Mouse (Mus musculus) megakaryocyte progenitor cell, adult 5-6 weeks (primary cell): ENCODE measurements around the gene Cacnb3. TPM values are rescaled to one million over a fixed set of nuclear protein-coding genes. Genes with fewer than 3 reads are reported as not detected.

Experiments used
- ATAC-seq: replicated peaks from 2 replicates; pipeline ENCODE4 v1.8.0; 2016; ENCODE audit warnings: mild to moderate bottlenecking, moderate TSS enrichment, inconsistent platforms; ENCODE audit not compliant: poor library complexity
- total RNA-seq, 2 experiments: library from RNA; stranded (forward) in 1 of 2; stranded (reverse) in 1 of 2; fragments of 157-497, 149-512 nt in 1 of 2; fragments of 200-1000 nt in 1 of 2; gene quantifications; 2 replicates each; pipeline versions ENCODE4 v1.2.3 to v1.2.4; 2015 to 2017

Gene Cacnb3
- total RNA-seq, 2 experiments from 2014 or later, result not detected

DNA sequence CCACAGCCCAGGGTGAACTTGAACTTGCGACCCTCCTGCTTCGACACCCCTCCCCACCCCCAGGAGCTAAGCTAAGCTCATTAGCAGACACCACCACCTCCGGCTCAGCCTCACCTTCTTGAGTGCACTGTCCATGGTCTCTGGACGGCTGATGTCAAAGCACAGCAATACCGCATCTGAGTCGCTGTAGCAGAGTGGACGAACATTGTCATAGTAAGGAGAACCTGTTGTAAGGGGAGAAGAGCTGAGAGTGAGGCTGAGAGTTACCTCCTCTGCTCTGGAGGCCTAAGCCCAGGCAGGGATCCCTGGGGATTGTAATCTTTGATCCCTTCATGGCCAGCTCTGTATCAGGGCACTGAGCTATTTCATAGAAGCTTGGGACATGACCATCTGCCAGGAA is 43.1 kb downstream of the Cacnb3 start:
- ATAC-seq, result no peak

DNA sequence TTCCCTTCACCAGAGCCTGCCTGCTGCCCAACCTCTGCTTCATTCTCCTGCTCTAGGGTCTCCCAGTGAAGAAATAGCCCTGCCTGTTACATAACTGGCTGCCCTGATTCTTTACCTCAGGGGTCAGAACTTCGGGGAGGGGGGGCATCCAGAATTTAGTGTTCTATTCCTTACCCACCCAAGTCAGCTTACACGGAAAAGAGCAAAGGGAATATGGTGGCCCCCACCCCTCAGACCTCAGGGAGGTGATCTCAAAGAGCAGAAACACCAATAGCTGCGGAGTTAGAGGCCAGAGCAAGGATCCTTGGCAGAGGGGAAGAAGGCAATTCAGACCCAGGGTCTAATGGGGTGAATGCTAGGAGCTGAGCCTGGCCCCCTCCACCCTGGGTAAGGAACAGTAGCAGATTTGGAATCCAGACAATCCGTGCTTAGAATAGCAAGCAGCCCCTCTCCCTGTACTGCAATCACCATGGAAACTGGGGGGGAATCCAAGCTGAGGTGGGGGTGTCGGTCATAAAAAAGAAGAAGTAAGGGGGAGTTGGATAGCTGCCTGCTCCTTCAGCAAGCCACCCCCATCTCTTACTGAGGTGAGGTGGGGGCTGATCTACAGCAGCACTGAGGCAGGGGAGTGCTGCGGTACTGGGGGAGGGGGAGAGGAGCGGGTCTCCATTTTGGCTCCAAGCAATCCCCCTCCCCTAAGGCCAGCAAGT is 43.8 kb downstream of the Cacnb3 start:
- ATAC-seq, result no peak

DNA sequence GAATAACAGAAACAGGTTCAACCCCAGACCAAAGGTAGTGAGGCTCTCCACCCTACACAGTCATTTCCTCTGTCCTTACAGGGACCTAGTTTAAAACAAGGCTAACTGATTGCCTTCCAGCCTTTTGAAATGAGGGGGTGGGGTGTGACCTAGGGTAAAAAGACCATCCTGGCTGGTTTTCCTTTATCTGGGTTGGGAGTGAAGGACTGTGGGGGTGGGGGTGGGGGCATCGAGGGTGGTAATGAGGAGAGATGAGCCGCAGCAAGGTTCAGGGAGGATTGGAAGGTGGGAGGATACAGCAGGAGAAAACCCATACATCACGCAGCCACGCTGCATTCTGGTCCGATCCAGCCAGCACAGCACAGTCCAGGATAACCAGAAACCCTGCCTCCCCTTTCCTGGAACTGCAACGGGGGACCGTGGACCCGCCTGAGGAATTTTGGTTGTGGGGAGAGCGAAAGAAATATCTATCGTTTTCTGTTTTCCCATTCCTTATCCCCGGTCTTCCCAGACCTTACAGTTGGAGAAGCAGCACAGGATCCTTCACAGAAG is 44.4 kb downstream of the Cacnb3 start:
- ATAC-seq, result no peak

DNA sequence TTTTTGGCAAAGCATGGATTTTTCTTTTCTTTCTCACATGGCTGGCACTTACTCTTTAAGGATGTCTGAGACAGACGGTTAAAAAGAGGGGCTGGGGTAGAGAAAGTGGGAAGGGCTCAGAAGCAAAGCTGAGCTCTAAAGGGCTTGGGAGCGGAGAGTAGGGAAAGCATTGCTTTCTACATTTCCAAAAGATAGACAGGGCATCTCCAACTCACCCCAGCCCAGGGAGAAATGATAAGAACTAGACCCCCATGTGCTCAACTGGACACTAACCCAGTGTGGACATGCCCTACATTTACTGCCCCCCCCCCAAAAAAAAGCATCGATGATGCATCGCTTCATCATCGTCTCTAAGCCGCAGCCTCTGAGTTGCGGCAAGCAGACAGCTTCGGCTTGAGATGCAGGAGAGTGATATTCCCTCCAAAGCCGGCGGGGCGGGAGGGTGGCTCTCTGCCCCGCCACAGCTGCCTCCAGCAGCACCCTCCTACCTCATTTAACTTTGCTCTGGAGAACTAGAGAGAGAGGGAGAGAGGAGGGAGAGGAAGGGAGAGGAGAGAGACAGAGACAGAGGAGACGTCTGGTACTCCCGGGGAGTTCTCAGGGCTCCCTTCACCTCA is 45.1 kb downstream of the Cacnb3 start:
- ATAC-seq, result no peak

DNA sequence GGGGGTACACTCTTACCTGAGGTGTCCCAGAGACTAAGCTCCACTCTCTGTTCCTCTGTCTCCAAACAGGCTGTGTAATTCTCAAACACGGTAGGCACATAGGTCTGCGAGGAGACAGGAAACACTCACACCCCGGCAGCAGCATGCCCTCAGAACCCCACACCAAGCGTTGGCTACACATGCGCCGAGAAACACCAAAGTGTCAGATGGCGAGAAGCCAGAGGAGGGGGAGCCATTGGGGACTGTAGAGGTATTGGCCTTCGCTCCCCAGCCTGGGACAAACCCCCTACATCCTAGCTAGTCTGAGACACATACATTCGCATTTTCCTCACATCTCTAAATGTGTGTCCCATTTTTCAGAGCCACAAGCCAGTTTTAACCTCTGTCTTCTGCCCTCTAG is 45.8 kb downstream of the Cacnb3 start:
- ATAC-seq, result no peak

DNA sequence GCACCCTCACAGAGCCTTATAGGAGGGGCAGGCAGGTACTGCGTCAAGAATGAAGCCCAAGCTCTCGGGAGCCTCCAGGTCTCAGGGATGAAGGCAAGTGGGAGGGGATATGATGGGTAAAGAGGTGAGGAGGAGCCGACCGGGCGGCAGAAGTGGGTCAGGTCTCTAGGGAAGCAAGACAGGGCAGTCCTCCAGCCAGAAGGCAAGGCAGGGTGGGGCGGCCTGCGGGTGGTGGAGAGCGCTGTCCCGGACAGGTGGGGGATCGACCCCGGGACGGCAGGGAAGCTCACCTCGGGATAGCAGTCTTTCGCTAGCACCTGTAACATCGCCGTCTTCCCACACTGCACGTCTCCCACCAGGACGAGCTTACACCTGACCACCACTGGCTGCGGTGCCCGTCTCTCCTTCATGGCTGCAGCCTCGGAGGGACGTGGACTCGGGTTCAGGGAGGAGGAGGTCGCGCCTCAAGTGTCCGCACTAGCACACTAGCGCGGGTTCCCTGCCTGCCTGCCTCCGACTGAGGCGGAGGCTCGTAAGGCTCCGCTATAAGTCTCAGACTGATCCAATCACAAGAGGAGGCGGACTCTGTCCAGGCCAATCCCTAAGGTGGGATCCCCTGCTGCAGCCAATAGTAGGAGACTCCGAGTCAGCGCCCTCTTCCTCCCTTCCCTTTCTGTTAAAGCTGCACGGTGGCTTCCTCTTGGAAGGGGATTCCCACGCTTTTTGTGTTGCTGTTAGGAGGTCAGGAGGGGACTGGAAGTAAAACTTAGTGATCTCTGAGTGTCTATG is 46.5 kb downstream of the Cacnb3 start, which contains the start of gene Rnd1:
TSS of gene Rnd1 (minus strand) at position 522 of the 789 bp plus-strand sequence.
- peak; percentile 97 for ATAC-seq

DNA sequence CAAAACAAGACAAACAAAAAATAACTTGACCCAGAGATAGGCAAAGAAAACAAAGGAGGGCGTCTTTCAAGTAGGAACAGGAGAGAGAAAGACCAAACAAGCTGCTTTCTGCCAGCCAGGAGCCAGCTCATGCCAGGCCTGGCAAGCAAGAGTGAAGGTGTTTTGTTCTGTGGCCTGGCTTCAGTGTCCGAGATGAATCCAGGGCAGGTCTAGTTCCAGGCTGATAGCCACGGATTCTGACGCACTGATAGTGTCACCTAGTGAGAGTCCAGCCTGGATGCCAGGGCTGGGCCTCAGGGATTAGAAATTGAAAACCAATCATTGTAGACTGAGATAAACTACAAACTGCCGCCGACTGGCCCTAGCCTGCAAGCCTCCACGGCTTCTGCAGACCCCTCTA is 47.3 kb downstream of the Cacnb3 start:
- no peak for ATAC-seq

DNA sequence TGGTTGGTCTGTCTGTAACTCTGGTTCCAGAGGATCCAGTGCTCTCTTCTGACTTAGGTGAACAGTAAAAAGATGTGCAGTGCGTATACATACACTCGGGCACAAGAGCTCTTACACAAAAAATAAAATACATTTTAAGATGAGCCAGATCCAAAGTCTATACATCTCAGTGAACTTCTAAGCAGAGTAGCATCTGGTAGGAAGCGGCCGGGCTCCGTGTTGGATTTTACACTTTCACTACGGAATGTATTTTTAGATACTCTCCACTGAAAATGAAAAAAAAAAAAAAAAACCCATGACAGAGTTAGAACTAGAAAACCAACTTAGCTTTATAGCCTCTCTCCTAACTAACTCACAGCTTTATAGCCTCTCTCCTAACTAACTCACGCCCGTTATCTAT is 50.0 kb downstream of the Cacnb3 start:
- no peak for ATAC-seq

DNA sequence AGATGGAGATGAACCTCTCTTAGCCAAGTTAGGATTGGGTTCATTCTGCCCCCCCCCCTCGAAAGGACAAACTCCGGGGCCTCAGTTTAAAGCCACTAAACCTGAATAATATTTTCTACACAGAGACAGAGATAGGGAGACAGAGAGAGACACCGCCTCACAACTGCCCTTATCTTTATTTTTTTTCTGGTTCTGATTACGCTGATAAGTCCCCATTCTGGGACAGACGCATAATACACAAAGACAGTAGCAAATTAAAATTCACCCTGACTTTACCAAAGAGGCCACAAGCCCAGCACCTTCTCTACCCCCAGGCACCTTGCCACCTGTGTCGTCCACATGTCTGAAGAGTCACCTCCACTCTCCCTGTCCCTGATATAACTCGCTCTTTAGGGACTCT is 51.0 kb downstream of the Cacnb3 start:
- ATAC-seq, result no peak

DNA sequence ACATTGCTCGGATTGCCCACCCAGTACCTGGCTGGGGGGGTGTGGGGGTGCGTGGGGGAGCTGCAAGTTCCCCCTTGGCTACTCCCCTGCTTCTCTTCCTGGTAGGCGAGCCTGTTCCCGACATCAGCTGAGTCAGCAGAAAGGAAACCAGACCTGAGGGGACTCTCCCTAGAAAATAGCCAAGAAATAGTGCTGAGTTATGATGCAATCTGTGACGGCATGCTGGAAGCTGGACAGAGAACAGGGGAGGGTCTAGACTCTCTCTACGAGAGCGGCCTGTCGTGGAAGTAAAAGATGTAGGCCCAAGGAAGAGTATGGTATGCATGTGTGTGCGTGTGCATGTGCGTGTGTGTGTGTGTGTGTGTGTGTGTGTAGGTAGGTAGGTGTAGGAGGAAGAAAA is 52.5 kb downstream of the Cacnb3 start:
- ATAC-seq, result peak; percentile 68

DNA sequence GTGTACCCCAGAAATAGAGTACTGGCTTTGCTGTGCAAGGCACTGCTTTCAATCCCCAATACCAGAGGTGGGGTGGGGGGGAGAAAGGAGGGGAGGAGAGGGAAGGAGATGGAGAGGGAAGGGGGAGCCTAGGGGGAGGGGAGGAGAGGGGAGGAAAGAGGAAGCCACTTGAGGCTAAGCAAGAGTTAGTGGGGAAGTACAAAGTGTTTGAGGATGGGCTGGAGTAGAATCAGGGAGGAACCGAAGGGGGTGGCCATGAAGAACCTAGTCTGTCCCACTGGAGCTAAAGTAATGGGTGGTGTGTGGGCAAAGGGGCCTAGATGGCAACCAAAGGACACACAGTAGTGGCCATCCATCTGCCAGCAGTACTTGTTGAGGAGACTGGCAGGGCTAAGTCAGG is 53.1 kb downstream of the Cacnb3 start:
- peak; percentile 60 for ATAC-seq

DNA sequence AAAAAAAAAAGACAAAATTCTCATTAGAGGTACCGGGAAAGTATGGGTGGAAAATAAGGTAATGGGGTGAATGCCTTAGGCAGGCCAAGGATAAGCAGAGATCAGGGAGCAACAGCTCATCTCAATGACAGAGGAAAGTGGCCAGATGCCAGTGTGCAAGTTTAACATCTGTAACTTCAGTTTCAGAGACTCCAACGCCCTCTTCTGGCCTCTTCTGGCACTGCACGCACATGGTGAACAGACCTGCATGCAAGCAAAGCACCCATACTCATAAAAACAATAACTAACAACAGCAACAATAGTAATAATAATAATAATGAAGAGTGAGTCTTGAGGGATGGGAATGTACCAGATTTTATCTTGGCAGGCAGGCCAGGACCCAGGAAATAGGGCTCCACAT is 55.3 kb downstream of the Cacnb3 start:
- no peak for ATAC-seq

DNA sequence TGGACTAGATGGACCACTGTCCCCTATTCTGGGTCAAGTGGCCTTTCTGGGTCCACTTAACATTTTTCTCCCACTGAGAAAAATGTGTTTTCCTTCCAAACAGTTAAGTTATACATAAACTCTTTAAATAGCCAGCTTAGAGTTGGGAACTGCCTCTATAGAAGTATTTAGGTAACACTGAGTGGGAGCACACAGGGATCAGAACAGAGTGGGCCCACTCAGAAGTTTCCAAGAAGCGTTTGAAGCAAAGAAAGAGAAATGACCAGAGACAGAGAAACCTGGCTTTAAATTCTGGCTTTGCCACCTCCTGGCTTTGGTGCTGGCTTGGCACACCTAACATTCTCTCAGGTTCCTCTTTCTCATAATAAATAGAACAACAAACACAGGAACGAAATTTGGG is 59.0 kb downstream of the Cacnb3 start:
- ATAC-seq, result no peak

DNA sequence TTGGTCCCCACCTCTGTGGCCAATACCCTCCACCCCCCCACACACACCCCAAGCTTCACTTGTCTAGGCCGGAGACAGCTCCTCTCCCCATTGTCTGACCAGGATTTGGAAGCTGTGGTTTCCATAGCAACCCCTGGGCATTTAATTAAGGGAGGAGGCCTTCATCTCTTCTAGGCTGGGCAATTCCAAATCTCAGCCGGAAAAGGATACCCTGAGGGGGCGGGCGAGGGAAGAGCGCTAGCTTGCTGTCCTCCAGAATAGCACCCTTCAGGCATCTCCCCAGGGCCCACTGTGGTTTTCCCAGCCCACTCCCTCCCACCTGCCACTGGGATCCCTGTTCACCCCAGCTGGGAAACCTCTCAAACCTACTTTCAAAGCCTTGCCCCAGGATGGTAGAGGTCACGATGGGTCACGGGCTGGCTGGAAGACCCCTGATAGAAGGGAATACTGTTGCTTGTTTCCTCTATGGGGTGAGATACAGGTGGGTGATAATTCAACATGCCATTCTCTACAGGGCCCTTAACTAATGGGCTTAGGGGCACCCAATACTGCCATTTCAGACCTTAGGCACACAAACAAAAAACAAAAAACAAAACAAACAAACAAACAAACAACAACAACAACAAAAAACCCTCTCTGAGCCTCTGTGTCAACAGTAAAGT is 61.0 kb downstream of the Cacnb3 start:
- ATAC-seq, result no peak

DNA sequence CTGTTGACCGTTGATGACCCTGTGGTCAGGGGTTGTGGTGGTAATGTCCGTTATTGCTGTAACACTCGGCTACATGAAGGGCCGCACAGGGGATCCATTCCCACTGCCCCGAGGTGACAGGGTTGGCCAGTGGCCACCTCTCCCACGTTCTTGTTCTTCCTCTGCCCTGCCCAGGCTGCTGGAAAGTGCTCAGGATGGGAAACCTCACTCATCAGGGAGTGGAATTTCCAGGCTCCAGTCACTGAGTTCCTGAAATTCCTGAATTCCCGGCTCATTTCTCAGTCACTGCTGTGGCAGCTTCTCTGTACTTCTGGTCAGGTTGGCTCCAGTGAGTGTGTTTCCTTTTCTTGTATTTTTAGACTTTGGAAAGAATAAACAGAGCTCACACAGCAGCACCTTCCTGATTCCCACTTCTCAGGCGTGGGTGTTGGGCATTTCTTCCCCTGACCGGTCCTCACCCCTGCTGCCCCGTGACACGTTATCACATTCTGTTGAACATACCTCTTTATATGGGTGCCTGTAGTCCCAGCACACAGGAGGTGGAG is 61.6 kb downstream of the Cacnb3 start:
- ATAC-seq, result peak; percentile 48

Other genes with a start within 250 kb of the Cacnb3 start
- gene Olfr283, start 249.9 kb upstream of the Cacnb3 start, total RNA-seq (2015), result not detected in 2 replicates
- gene Olfr283, start 249.9 kb upstream of the Cacnb3 start, total RNA-seq (2017), result not detected in 2 replicates
- gene Olfr282, start 199.6 kb upstream of the Cacnb3 start, total RNA-seq (2015), result not detected in 2 replicates
- gene Olfr282, start 199.6 kb upstream of the Cacnb3 start, total RNA-seq (2017), result not detected in 2 replicates
- not detected in 2 replicates for gene Olfr281, start 178.3 kb upstream of the Cacnb3 start, total RNA-seq (2015)
- not detected in 2 replicates for gene Olfr281, start 178.3 kb upstream of the Cacnb3 start, total RNA-seq (2017)
- gene OR5BS1P, start 160.9 kb upstream of the Cacnb3 start, total RNA-seq (2015), result not detected in 2 replicates
- not detected in 2 replicates for gene OR5BS1P, start 160.9 kb upstream of the Cacnb3 start, total RNA-seq (2017)
- gene Lalba, start 148.1 kb upstream of the Cacnb3 start, total RNA-seq (2015), result not detected in 2 replicates
- not detected in 2 replicates for gene Lalba, start 148.1 kb upstream of the Cacnb3 start, total RNA-seq (2017)
- gene Olfr279, start 138.4 kb upstream of the Cacnb3 start, total RNA-seq (2015), result not detected in 2 replicates
- not detected in 2 replicates for gene Olfr279, start 138.4 kb upstream of the Cacnb3 start, total RNA-seq (2017)
- gene Kansl2, start 96.6 kb upstream of the Cacnb3 start, total RNA-seq (2015), result 65.7 and 68.6 TPM in 2 replicates
- gene Kansl2, start 96.6 kb upstream of the Cacnb3 start, total RNA-seq (2017), result 60.1 and 62.8 TPM in 2 replicates
- 47.1 and 57.8 TPM in 2 replicates for gene Ccnt1, start 59.9 kb upstream of the Cacnb3 start, total RNA-seq (2015)
- gene Ccnt1, start 59.9 kb upstream of the Cacnb3 start, total RNA-seq (2017), result 54.1 and 62.5 TPM in 2 replicates
- gene 4930415O20Rik, start 59.8 kb upstream of the Cacnb3 start, total RNA-seq (2015), result not detected in 2 replicates
- not detected in 2 replicates for gene 4930415O20Rik, start 59.8 kb upstream of the Cacnb3 start, total RNA-seq (2017)
- 2.2 and 3.1 TPM in 2 replicates for gene Adcy6, start 20.8 kb upstream of the Cacnb3 start, total RNA-seq (2015)
- 6.7 and 7.7 TPM in 2 replicates for gene Adcy6, start 20.8 kb upstream of the Cacnb3 start, total RNA-seq (2017)
- 22.1 and 25.0 TPM in 2 replicates for gene Ddx23, start 32.1 kb downstream of the Cacnb3 start, total RNA-seq (2015)
- 88.0 and 121 TPM in 2 replicates for gene Ddx23, start 32.1 kb downstream of the Cacnb3 start, total RNA-seq (2017)
- gene Rnd1, start 46.6 kb downstream of the Cacnb3 start, total RNA-seq (2015), result 1.1 and 1.7 TPM in 2 replicates
- 3.3 and 3.5 TPM in 2 replicates for gene Rnd1, start 46.6 kb downstream of the Cacnb3 start, total RNA-seq (2017)
- not detected in 2 replicates for gene Ccdc65, start 77.4 kb downstream of the Cacnb3 start, total RNA-seq (2015)
- gene Ccdc65, start 77.4 kb downstream of the Cacnb3 start, total RNA-seq (2017), result not detected in 2 replicates
- gene Fkbp11, start 97.4 kb downstream of the Cacnb3 start, total RNA-seq (2015), result 45.2 and 50.0 TPM in 2 replicates
- gene Fkbp11, start 97.4 kb downstream of the Cacnb3 start, total RNA-seq (2017), result 35.5 and 62.3 TPM in 2 replicates
- gene Arf3, start 132.4 kb downstream of the Cacnb3 start, total RNA-seq (2015), result 32.3 and 35.2 TPM in 2 replicates
- 32.2 and 36.9 TPM in 2 replicates for gene Arf3, start 132.4 kb downstream of the Cacnb3 start, total RNA-seq (2017)
- gene Wnt10b, start 147.3 kb downstream of the Cacnb3 start, total RNA-seq (2015), result 0.22 TPM in 1 of 2 replicates, not detected in the other
- 0.54 TPM in 1 of 2 replicates, not detected in the other for gene Wnt10b, start 147.3 kb downstream of the Cacnb3 start, total RNA-seq (2017)
- gene Wnt1, start 159.0 kb downstream of the Cacnb3 start, total RNA-seq (2015), result not detected in 2 replicates
- not detected in 2 replicates for gene Wnt1, start 159.0 kb downstream of the Cacnb3 start, total RNA-seq (2017)
- not detected in 2 replicates for gene Ddn, start 178.7 kb downstream of the Cacnb3 start, total RNA-seq (2015)
- under 0.01 and 0.10 TPM in 2 replicates for gene Ddn, start 178.7 kb downstream of the Cacnb3 start, total RNA-seq (2017)
- gene Prkag1, start 200.7 kb downstream of the Cacnb3 start, total RNA-seq (2015), result 38.4 and 50.6 TPM in 2 replicates
- 97.3 and 105 TPM in 2 replicates for gene Prkag1, start 200.7 kb downstream of the Cacnb3 start, total RNA-seq (2017)
- gene Kmt2d, start 240.4 kb downstream of the Cacnb3 start, total RNA-seq (2015), result 38.5 and 43.3 TPM in 2 replicates
- gene Kmt2d, start 240.4 kb downstream of the Cacnb3 start, total RNA-seq (2017), result 18.6 and 29.0 TPM in 2 replicates